Mouse (Mus musculus): Measurements from ENCODE around the gene Abhd16b.

The Abhd16b gene

GRCm38 (mm10) chr2:181493156-181493927 is at the start of gene Abhd16b:
Gene Abhd16b, plus strand, starts transcription at chr2:181493206.
- DNase-seq (ENCODE audit: extremely low spot score, low spot score) = no peak

GRCm38 (mm10) chr2:181452181-181452580 is 40.8 kb upstream of the Abhd16b start:
- no peak for DNase-seq (ENCODE audit: extremely low spot score, low spot score)

GRCm38 (mm10) chr2:181453274-181453673 is 39.7 kb upstream of the Abhd16b start:
- DNase-seq (ENCODE audit: extremely low spot score, low spot score) = no peak

DNA sequence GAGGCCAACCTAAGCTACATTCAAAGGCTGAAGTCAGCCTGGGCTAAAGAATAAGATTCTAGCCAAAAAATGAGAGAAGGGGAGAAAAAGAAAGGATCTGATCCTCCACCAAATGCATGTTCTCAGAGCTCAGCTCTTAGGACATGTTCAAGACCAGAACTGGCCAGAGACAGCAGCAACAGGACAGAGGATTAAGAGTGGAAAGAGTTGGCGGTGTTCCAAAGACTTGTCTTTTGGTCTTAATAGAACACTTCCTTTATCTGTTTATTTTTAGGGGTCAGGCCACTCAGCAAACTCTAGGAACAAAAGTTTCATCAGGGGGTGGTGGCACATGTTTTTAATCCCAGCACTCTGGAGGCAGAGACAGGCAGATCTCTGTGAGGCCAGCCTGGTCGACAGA is 37.1 kb upstream of the Abhd16b start:
- DNase-seq (ENCODE audit: extremely low spot score, low spot score) = no peak

DNA sequence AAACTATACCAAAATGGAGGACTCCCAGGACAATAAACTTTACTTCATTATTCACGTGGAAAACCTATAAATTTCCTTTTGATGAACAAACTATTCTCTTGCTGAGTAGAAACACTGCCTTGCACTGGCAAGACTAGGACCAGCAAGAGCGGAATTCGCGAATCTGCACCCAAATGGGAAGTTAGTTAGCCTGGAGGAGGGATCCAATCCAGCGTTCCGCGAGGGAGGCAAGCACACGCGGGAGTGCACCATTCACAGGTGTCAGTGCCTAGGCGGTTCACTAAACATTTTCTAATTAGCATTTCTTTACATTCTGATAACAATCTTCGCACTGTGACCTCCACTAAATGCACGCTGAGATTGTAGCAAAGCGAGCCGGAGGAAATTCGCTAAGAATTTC is 35.2 kb upstream of the Abhd16b start:
- DNase-seq (ENCODE audit: extremely low spot score, low spot score) = no peak

DNA sequence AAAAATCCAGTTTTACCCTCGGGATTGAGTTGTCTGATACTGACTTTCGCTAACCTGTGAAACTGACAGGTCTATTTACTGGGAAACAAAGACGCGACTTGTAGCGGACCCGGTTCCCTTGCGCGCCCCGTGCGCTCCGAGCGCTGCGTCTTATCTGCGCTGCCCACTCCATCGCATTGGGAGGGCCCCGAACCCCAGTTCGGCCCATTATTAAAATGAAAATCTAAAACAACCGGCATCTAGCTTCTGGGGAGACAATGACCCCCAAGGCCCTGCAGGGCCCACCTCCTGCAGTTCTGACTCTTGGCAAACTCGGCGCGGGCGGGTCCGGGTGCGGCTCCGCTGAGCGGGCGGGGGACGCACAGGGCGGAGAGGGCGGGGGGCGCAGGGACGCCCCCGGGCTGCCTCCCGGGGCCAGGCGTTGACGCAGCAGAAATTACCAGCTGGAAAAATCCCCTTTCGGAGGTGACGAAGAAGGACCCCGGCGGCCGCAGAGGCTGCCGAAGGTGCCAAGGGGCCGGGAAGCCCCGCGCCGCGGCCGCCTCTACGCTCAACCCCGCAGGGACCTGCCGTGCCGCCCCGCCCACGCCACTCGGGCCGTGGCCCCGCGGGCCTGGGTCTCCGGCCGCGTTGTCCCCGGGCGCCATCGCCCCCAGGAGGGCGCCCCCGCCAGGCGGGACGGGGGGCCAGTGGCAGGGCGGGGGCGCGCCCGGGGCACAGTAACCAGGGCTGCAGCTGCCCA is 34.4 kb upstream of the Abhd16b start:
- peak; percentile 58 for DNase-seq (ENCODE audit: extremely low spot score, low spot score)

DNA sequence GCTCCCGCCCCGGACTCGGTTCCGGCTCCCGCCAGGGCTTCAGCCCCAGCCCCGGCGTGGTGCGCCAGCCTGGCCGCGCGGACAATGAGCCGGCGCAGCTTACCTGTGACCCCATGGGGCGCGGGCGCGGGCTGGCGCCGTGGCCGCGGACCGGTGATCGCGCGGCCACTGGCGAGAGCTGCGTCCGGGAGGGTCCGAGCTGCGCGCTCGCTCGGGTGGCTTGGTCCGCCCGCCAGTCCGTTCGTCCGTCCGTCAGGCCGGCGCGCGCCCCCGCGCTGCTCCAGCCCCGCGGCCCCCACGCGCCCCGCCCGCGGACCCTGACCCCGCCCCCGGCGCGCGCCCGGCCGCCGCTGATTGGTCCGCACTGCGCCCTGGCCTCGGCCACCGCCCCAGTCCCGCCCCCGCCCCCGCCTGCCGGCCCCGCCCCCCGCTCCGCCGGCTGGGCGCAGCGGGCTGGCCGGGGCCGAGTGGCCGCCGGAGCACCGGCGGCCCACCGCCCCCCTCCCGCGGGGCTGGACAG is 33.8 kb upstream of the Abhd16b start, which contains the start of gene Zbtb46:
Gene Zbtb46, minus strand, starts transcription at position 274 of the 520 bp plus-strand sequence.
- DNase-seq (ENCODE audit: extremely low spot score, low spot score) = peak; percentile 90

GRCm38 (mm10) chr2:181459673-181460621 is 33.1 kb upstream of the Abhd16b start:
- DNase-seq (ENCODE audit: extremely low spot score, low spot score) = peak; percentile 79

DNA sequence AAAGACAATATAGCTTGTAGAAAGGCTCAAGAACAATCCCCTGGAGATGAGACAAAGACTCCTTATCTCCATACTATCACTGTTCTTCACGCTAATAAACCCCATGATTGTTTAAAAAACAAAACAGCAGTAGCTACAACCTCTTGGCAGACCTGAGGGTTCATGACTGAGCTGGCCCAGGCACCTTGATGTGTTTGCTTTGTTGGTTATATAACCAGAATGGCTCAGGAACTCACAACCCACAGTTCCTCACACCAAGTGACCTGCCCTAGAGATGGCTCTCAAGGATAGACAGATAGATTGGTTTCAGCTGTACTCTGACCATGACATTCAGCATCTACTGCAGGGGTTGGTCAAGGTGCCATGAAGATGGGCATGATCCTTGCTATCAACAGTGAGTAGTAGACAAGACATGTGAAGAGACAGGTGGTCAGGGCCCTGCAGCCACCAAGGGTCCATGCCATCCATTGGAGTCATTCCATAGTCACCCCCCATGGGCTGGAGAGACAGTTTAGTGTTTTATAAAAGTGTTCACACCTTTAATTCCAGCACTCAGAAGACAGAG is 31.4 kb upstream of the Abhd16b start:
- DNase-seq (ENCODE audit: extremely low spot score, low spot score) = no peak

DNA sequence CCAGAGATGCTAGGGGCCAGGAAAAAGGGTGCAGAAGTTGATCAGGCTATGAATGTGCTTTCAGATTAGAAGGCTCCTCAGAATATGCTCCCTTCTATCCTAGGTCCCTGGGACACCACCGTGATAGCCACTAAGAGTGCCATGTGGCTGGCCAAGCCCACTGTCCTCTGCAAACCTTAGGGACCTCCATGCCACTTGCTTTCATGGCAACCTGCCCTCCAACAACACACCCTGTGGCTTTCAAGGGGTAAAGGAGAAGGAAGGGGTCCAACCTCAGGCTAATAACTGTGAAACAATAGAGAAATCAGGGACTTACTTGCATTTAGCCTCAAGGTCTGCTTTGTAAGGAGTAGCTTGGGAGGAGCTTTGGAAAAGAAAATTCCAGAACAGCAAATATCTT is 30.4 kb upstream of the Abhd16b start:
- no peak for DNase-seq (ENCODE audit: extremely low spot score, low spot score)

GRCm38 (mm10) chr2:181463008-181463738 is 29.8 kb upstream of the Abhd16b start:
- peak; percentile 32 for DNase-seq (ENCODE audit: extremely low spot score, low spot score)

- DNase-seq (ENCODE audit: extremely low spot score, low spot score) = no peak
These were observed 27.6 kb upstream of the Abhd16b start for GRCm38 (mm10) chr2:181465423-181465822.

DNA sequence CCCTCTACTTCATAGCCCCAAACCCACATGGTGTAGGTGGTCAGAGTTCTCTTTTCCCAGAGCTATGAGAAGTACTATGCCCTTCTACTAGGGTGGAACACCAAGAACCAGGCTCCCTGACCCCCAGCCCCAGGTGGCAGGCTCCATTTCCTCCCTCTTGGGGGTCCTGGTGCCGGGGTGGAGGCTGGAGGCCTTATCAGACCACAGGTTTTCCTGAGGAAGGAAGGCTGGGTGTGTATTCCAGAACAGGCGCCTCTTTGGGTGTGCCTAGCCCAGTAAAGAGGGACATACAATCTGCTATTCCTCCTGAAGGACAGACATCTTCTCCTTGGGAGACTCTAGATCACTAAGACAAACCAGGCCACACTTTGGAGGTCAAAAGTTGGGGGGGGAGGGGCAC is 22.7 kb upstream of the Abhd16b start:
- no peak for DNase-seq (ENCODE audit: extremely low spot score, low spot score)

DNA sequence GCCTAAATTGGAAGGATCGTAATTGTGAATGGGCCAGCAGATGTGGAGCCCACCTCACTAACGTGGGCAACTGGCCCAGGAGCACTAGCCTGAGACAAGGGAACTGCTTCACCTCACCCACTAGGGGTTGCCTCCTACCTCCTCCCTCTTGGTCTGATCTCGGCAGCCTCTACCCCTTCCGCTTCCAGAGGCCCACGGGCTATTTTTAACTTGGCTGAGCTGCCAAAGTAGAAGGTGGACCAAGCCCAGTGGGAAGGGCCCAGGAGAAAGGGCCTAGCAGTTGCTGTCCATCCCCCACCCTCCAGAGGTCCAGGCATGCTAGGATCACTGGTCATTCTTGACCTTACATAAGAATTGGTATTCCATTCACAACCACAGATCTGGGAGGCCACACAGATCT is 21.8 kb upstream of the Abhd16b start:
- no peak for DNase-seq (ENCODE audit: extremely low spot score, low spot score)

DNA sequence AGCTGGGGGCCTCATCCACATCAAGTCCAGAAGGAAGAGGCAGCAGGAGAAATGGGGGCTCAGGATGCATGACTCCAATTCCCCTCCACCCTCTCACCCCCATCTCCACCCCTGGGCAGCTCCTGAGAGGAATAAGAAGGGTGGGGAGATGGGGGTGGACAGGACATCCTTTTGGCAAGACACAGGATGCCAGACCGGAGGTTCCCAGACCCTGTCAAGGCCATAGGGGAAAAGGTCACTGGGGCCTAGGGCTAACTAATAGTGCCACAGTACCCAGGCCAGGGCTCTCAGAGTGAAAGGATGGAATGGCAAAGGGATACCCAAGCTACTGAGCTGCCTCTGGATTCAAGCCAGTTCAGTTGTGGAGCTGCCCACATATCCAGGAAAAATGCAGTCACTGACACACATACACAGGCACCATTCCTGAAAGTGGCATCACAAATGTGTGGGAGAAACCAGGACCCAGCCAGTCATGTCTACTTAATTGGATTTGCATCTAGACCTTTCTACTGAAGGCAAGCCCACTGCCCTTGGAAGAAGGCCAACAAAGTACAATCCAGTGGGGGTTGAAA is 20.7 kb upstream of the Abhd16b start:
- DNase-seq (ENCODE audit: extremely low spot score, low spot score) = no peak

GRCm38 (mm10) chr2:181483120-181483519 is 9.9 kb upstream of the Abhd16b start:
- no peak for DNase-seq (ENCODE audit: extremely low spot score, low spot score)

DNA sequence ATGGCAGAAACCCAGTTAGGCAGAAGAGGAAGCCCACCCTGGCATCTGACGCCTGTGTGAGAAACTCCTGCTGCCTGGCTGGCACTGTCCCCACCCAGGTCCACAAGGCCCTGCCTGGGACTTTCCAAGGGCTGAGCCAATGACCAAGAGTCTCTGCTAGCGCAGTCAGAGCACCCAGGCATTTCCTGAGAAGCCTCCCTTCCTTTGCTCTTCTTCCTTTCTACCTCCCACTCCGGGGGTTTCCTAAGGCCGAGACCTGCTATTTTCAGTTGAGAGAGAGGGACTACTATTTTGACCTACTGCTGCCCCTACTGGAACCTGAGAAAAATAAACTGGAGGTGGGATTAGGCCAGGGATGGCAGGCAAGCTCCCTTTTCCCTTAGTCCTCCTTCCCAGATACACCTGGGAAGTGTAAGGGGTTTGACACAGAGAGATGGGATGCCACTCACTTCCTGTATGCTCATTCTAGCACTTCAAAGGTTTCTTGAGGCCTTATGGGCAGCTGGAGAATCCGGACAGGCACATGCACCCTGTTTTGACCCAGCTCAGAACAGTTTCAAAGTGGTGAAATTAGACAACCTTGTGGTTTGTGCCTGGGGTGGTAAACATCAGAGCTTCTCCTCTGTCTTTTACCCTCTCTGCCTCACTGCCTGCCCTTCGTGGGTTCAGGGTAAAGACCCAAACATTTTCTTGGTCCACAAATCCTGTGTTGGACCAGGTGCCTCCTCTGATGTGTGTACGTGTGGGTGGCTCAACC is 9.3 kb upstream of the Abhd16b start:
- no peak for DNase-seq (ENCODE audit: extremely low spot score, low spot score)

DNA sequence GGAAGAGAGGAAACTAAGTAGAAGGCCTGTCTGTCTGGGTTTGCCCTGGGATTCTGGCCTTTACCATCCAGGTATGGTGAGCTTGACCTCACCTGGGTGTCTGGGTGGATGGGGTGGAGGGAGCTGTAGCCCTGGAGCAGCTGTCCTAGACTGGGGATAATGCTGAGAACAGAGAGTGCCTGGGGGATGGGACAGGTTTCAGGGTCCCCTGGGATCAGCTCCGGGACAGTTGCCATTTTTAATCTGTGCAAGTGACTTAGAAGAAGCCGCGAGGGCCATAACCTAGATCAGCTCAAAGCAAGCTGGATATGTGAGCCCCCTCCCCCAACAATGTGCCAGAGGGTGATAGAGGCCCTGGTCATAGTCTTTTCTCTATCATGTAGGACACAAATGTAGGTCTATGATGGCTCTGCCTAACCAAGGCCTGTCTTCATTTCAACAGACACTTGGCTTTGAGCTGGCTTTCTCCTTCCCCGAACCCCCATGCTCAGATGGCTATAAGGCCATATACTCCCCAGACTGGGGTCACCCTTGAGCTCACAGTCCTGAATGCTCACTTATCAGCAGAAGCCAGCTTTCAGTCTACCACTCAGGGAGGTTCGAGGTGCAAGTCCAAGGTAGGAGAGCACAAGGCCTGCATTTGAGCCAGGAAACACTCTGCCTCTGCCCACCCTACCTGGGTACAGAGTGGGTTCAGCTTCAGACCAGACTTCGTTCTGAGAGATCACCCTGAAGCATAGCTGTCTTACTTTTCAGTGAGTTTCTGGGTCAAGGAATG is 8.4 kb upstream of the Abhd16b start:
- no peak for DNase-seq (ENCODE audit: extremely low spot score, low spot score)
